Mouse (Mus musculus): ENCODE results near the gene Uchl1. TPM values are rescaled to one million over a fixed set of nuclear protein-coding genes. Genes with fewer than 3 reads are reported as not detected.

The Uchl1 gene
- polyA plus RNA-seq, 1 experiment = 2.2 TPM

DNA sequence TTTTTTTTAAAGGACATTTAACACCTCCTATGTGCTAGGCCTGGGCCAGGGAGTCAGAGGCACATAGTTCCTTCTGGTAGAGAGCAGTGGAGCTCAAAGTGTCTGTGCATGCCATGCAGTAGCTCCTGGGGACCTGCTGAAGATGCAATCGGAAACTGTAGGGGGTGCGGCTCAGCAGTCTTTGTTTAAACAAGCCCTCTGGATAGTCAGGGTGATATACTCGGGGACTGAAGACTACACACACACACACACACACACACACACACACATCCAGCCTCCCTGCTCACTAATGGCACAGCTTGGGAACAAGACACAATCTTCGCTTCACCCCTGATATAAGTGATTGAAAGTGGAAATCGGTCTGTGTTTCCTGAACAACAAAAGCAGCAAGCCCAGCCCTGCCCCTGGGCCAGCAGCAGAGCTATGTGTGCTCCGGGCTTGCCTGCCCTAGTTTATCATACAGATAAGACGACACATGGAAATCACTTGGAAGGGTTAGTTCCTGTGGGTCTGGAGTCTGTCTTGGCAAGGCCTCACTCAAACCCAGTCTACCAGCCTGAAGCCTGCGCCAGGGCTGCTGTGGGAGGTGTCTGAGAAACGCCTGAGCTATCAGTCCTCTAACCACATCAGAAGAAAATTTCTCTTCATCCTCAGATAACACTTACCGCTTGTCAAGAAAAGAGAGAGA is 27.6 kb downstream of the Uchl1 start:
- Histone ChIP-seq H3K79me2 (ENCODE audit: control insufficient read depth, insufficient read depth) (no peaks in the 10 kb centered on the region), H3K4me3 (no peak overlapping the region), H3K4me2 (ENCODE audit: low read depth) (no peak overlapping the region), H3ac (ENCODE audit: control insufficient read depth, insufficient read length) (no peak overlapping the region), H3K27me3 (ENCODE audit: control insufficient read depth, insufficient read depth, insufficient read length) (peaks cover 4% of the 10 kb centered on the region), H3K36me3 (ENCODE audit: control insufficient read depth, insufficient read depth) (no peaks in the 10 kb centered on the region)
- no peak for TF ChIP-seq REST (IDR thresholded peaks at IDR 0.05; ENCODE audit: insufficient read depth, insufficient read length)
- no peak for TF ChIP-seq CEBPB (IDR thresholded peaks at IDR 0.05; ENCODE audit: insufficient read depth, poor library complexity, severe bottlenecking)
- TF ChIP-seq MAX (IDR thresholded peaks at IDR 0.05; ENCODE audit: low read depth) = no peak
- no peak for TF ChIP-seq TCF3 (IDR thresholded peaks at IDR 0.05; ENCODE audit: insufficient read length, low read depth)
- TF ChIP-seq POLR2A (IDR thresholded peaks at IDR 0.05; ENCODE audit: insufficient read length, low read depth) = no peak
- no peak for TF ChIP-seq MYOD1 (IDR thresholded peaks at IDR 0.05; ENCODE audit: control insufficient read depth in 1 of 3, insufficient read length in 2 of 3, low read depth in 2 of 3)
- no peak for TF ChIP-seq E2F4 (IDR thresholded peaks at IDR 0.05; ENCODE audit: insufficient read depth)
- TF ChIP-seq SRF (IDR thresholded peaks at IDR 0.05; ENCODE audit: control insufficient read depth, insufficient read length, low read depth) = no peak
- TF ChIP-seq POLR2AphosphoS2 (IDR thresholded peaks at IDR 0.05; ENCODE audit: insufficient read length, low read depth) = no peak
- TF ChIP-seq MYOG (IDR thresholded peaks at IDR 0.05; ENCODE audit: control insufficient read depth in 1 of 3, insufficient read depth in 1 of 3, insufficient read length in 2 of 3, low read depth in 2 of 3) = no peak
- TF ChIP-seq TCF12 (IDR thresholded peaks at IDR 0.05; ENCODE audit: insufficient read depth, poor library complexity, severe bottlenecking) = no peak
- TF ChIP-seq USF1 (IDR thresholded peaks at IDR 0.05; ENCODE audit: low read depth) = no peak

DNA sequence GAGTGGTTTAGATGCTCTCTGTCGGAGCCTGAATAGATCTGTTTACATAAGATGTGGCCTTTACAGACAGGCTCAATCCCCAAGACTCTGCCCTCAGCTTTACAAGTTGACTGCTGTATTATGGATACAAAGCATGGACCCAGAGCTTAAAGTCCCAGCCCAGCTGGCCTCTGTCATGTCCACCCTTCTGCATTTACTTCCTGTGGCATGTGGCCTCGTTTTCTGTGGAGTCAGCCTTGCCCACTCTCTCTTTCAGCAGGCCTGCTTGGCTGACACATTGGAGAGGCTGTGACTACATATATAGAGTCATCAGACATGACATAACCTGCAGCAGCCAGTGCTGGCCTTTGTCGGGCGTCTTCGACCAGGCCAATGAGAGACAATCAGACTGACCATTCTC is 32.0 kb downstream of the Uchl1 start:
- H3K36me3 ChIP-seq (ENCODE audit: control insufficient read depth, insufficient read depth) = no peaks in the 10 kb centered on the region
- H3K4me3 ChIP-seq = no peak overlapping the region
- no peaks in the 10 kb centered on the region for H3K79me2 ChIP-seq (ENCODE audit: control insufficient read depth, insufficient read depth)
- H3K27me3 ChIP-seq (ENCODE audit: control insufficient read depth, insufficient read depth, insufficient read length) = no peaks in the 10 kb centered on the region
- no peak overlapping the region for H3ac ChIP-seq (ENCODE audit: control insufficient read depth, insufficient read length)
- TF ChIP-seq TCF12 (IDR thresholded peaks at IDR 0.05; ENCODE audit: insufficient read depth, poor library complexity, severe bottlenecking) (no peak), MYOG (IDR thresholded peaks at IDR 0.05; ENCODE audit: control insufficient read depth in 1 of 3, insufficient read depth in 1 of 3, insufficient read length in 2 of 3, low read depth in 2 of 3) (no peak), CEBPB (IDR thresholded peaks at IDR 0.05; ENCODE audit: insufficient read depth, poor library complexity, severe bottlenecking) (no peak), MYOD1 (IDR thresholded peaks at IDR 0.05; ENCODE audit: control insufficient read depth in 1 of 3, insufficient read length in 2 of 3, low read depth in 2 of 3) (no peak), SRF (IDR thresholded peaks at IDR 0.05; ENCODE audit: control insufficient read depth, insufficient read length, low read depth) (no peak), E2F4 (IDR thresholded peaks at IDR 0.05; ENCODE audit: insufficient read depth) (no peak), TCF3 (IDR thresholded peaks at IDR 0.05; ENCODE audit: insufficient read length, low read depth) (no peak), MAX (IDR thresholded peaks at IDR 0.05; ENCODE audit: low read depth) (no peak), REST (IDR thresholded peaks at IDR 0.05; ENCODE audit: insufficient read depth, insufficient read length) (no peak), POLR2AphosphoS2 (IDR thresholded peaks at IDR 0.05; ENCODE audit: insufficient read length, low read depth) (no peak), USF1 (IDR thresholded peaks at IDR 0.05; ENCODE audit: low read depth) (no peak), POLR2A (IDR thresholded peaks at IDR 0.05; ENCODE audit: insufficient read length, low read depth) (no peak)
- no peak overlapping the region for H3K4me2 ChIP-seq (ENCODE audit: low read depth)

GRCm38 (mm10) chr5:66710445-66711019 is 34.6 kb downstream of the Uchl1 start:
- H3K4me2 ChIP-seq (ENCODE audit: low read depth) = no peak overlapping the region
- no peak overlapping the region for H3K4me3 ChIP-seq
- no peaks in the 10 kb centered on the region for H3K36me3 ChIP-seq (ENCODE audit: control insufficient read depth, insufficient read depth)
- no peak for TF ChIP-seq MAX (IDR thresholded peaks at IDR 0.05; ENCODE audit: low read depth)
- no peak for TF ChIP-seq SRF (IDR thresholded peaks at IDR 0.05; ENCODE audit: control insufficient read depth, insufficient read length, low read depth)
- H3ac ChIP-seq (ENCODE audit: control insufficient read depth, insufficient read length) = no peak overlapping the region
- H3K27me3 ChIP-seq (ENCODE audit: control insufficient read depth, insufficient read depth, insufficient read length) = peaks cover 9% of the 10 kb centered on the region
- H3K79me2 ChIP-seq (ENCODE audit: control insufficient read depth, insufficient read depth) = no peaks in the 10 kb centered on the region

- Histone ChIP-seq H3K79me2 (ENCODE audit: control insufficient read depth, insufficient read depth) (no peaks in the 10 kb centered on the region), H3K4me3 (no peak overlapping the region), H3K36me3 (ENCODE audit: control insufficient read depth, insufficient read depth) (no peaks in the 10 kb centered on the region), H3ac (ENCODE audit: control insufficient read depth, insufficient read length) (no peak overlapping the region), H3K27me3 (ENCODE audit: control insufficient read depth, insufficient read depth, insufficient read length) (peaks cover 11% of the 10 kb centered on the region), H3K4me2 (ENCODE audit: low read depth) (no peak overlapping the region)
- TF ChIP-seq POLR2AphosphoS2 (IDR thresholded peaks at IDR 0.05; ENCODE audit: insufficient read length, low read depth) (no peak), MAX (IDR thresholded peaks at IDR 0.05; ENCODE audit: low read depth) (no peak), TCF12 (IDR thresholded peaks at IDR 0.05; ENCODE audit: insufficient read depth, poor library complexity, severe bottlenecking) (no peak), USF1 (IDR thresholded peaks at IDR 0.05; ENCODE audit: low read depth) (no peak), SRF (IDR thresholded peaks at IDR 0.05; ENCODE audit: control insufficient read depth, insufficient read length, low read depth) (no peak), REST (IDR thresholded peaks at IDR 0.05; ENCODE audit: insufficient read depth, insufficient read length) (no peak), POLR2A (IDR thresholded peaks at IDR 0.05; ENCODE audit: insufficient read length, low read depth) (no peak), CEBPB (IDR thresholded peaks at IDR 0.05; ENCODE audit: insufficient read depth, poor library complexity, severe bottlenecking) (no peak), MYOG (IDR thresholded peaks at IDR 0.05; ENCODE audit: control insufficient read depth in 1 of 3, insufficient read depth in 1 of 3, insufficient read length in 2 of 3, low read depth in 2 of 3) (no peak), TCF3 (IDR thresholded peaks at IDR 0.05; ENCODE audit: insufficient read length, low read depth) (no peak), E2F4 (IDR thresholded peaks at IDR 0.05; ENCODE audit: insufficient read depth) (no peak), MYOD1 (IDR thresholded peaks at IDR 0.05; ENCODE audit: control insufficient read depth in 1 of 3, insufficient read length in 2 of 3, low read depth in 2 of 3) (no peak)
Observed at GRCm38 (mm10) chr5:66712801-66713200, 36.9 kb downstream of the Uchl1 start.

Data from myocyte (in vitro differentiated cells).